Mouse (Mus musculus) embryonic facial prominence, embryonic 14.5 days (tissue): ENCODE results near the gene Lypd8. TPM values are rescaled to one million over a fixed set of nuclear protein-coding genes. Genes with fewer than 3 reads are reported as not detected.

ENCODE experiments used
- ATAC-seq: fragments of 200-750 bp; cut with Nextera tagmentation; 2 replicates; pipeline ENCODE4 v1.8.0; 2017; ENCODE audit warnings: low read depth, moderate number of reproducible peaks, moderate TSS enrichment
- DNase-seq: peaks from one replicate; pipeline ENCODE4 v3.0.0-alpha.2; 2015; ENCODE audit warnings: low spot score
- H3K27ac ChIP-seq: fragments of 300-500 bp; sonication (generic); replicated peaks from 2 replicates; pipeline ENCODE4 v1.5.1; 2014; ENCODE audit warnings: low read depth, mild to moderate bottlenecking, low read length, moderate library complexity
- H3K27me3 ChIP-seq: fragments of 300-500 bp; sonication (generic); replicated peaks from 2 replicates; pipeline ENCODE4 v1.6.1; 2014; ENCODE audit warnings: low read length; ENCODE audit not compliant: control insufficient read depth, insufficient read depth
- H3K36me3 ChIP-seq: fragments of 300-500 bp; sonication (generic); 2 replicates; pipeline ENCODE4 v1.6.1; 2014; ENCODE audit warnings: low read length, mixed read lengths; ENCODE audit not compliant: control insufficient read depth, insufficient read depth
- H3K4me1 ChIP-seq: fragments of 300-500 bp; sonication (generic); 2 replicates; pipeline ENCODE4 v1.6.1; 2014; ENCODE audit warnings: antibody characterized with exemption, low read length; ENCODE audit not compliant: control insufficient read depth, insufficient read depth
- H3K4me2 ChIP-seq: fragments of 300-500 bp; sonication (generic); 2 replicates; pipeline ENCODE4 v1.6.1; 2014; ENCODE audit warnings: low read depth, mild to moderate bottlenecking, low read length, moderate library complexity, mixed read lengths
- H3K4me3 ChIP-seq: fragments of 300-500 bp; sonication (generic); 2 replicates; pipeline ENCODE4 v1.5.1; 2014; ENCODE audit warnings: low read depth, mild to moderate bottlenecking, low read length
- H3K9ac ChIP-seq: fragments of 300-500 bp; sonication (generic); 2 replicates; pipeline ENCODE4 v1.6.1; 2014; ENCODE audit warnings: low read depth, mild to moderate bottlenecking, low read length, moderate library complexity, mixed read lengths
- H3K9me3 ChIP-seq: fragments of 300-500 bp; sonication (generic); 2 replicates; pipeline ENCODE4 v1.6.1; 2016; ENCODE audit warnings: low read length; ENCODE audit not compliant: control insufficient read depth
- WGBS: fragments of 180-500 bp; shearing (Covaris S2); extraction: QIAGEN DNeasy Blood & Tissue Kit; methylation state at CpG from one replicate; pipeline ENCODE4 v1.1.7; 2014; 5-methylcytosine and 5-hydroxymethylcytosine counted together
- polyA plus RNA-seq: library from polyadenylated mRNA; unstranded; fragments of >200 nt; fragmentation: Nextera tagmentation; extraction: Ambion mirVana; gene quantifications from 2 replicates; pipeline ENCODE4 v1.2.1, GENCODE M21; 2014

The Lypd8 gene
- polyA plus RNA-seq, 1 experiment from 2014 or later, result not detected

GRCm38 (mm10) chr11:58418336-58418735 lies 39.5 kb downstream of the Lypd8 start:
- no peaks in the 10 kb centered on the region for H3K27me3 ChIP-seq
- WGBS, result 47% methylated on average over 3 of the region's 3 CpGs
- no peak overlapping the region for H3K9ac ChIP-seq
- no peak overlapping the region for H3K4me3 ChIP-seq
- no peaks in the 10 kb centered on the region for H3K9me3 ChIP-seq
- no peak for ATAC-seq
- peak; percentile 26 for DNase-seq
- H3K36me3 ChIP-seq, result no peaks in the 10 kb centered on the region
- no peak overlapping the region for H3K27ac ChIP-seq
- H3K4me1 ChIP-seq, result no peaks in the 10 kb centered on the region
- H3K4me2 ChIP-seq, result no peak overlapping the region

GRCm38 (mm10) chr11:58420815-58421214 lies 42.0 kb downstream of the Lypd8 start, which contains the start of gene 1810065E05Rik:
Gene 1810065E05Rik, plus strand, starts transcription at chr11:58421111.
- 65% methylated on average over 1 of the region's 1 CpGs for WGBS
- no peak within 1 kb of the TSS for H3K4me2 ChIP-seq
- ATAC-seq, result no peak

GRCm38 (mm10) chr11:58432259-58432658 lies 53.4 kb downstream of the Lypd8 start, which contains the start of gene Gm12253:
Gene Gm12253, plus strand, starts transcription at chr11:58432559.
- WGBS, result 92% methylated on average over 3 of the region's 3 CpGs
- ATAC-seq, result no peak

More at GRCm38 (mm10) chr11:58420815-58421214, 42.0 kb downstream of the Lypd8 start, which contains the start of gene 1810065E05Rik:
- no peaks in the 10 kb centered on the region for H3K36me3 ChIP-seq
- H3K4me1 ChIP-seq, result no peaks in the 10 kb centered on the region
- no peak for DNase-seq
- H3K4me3 ChIP-seq, result no peak within 1 kb of the TSS
- H3K27ac ChIP-seq, result no peak within 1 kb of the TSS
- no peaks in the 10 kb centered on the region for H3K27me3 ChIP-seq
- no peak within 1 kb of the TSS for H3K9ac ChIP-seq
- H3K9me3 ChIP-seq, result no peaks in the 10 kb centered on the region

GRCm38 (mm10) chr11:58437866-58438265 lies 59.0 kb downstream of the Lypd8 start:
- 42% methylated on average over 5 of the region's 5 CpGs for WGBS
- Histone ChIP-seq H3K4me3 (no peak overlapping the region), H3K9ac (no peak overlapping the region), H3K4me1 (no peaks in the 10 kb centered on the region), H3K27me3 (no peaks in the 10 kb centered on the region), H3K4me2 (no peak overlapping the region), H3K27ac (no peak overlapping the region), H3K9me3 (no peaks in the 10 kb centered on the region), H3K36me3 (no peaks in the 10 kb centered on the region)
- DNase-seq (no peak), ATAC-seq (no peak)

More at GRCm38 (mm10) chr11:58432259-58432658, 53.4 kb downstream of the Lypd8 start, which contains the start of gene Gm12253:
- no peak within 1 kb of the TSS for H3K9ac ChIP-seq
- DNase-seq, result no peak
- no peaks in the 10 kb centered on the region for H3K9me3 ChIP-seq
- no peaks in the 10 kb centered on the region for H3K27me3 ChIP-seq
- H3K4me3 ChIP-seq, result no peak within 1 kb of the TSS
- no peak within 1 kb of the TSS for H3K27ac ChIP-seq
- H3K36me3 ChIP-seq, result no peaks in the 10 kb centered on the region
- H3K4me1 ChIP-seq, result no peaks in the 10 kb centered on the region; the same call in 1 of the 2 replicates
- H3K4me2 ChIP-seq, result no peak within 1 kb of the TSS

Other genes with a start within 250 kb of the Lypd8 start
- gene Gemin5, start 210.5 kb upstream of the Lypd8 start, polyA plus RNA-seq, result 18.3 and 19.6 TPM in 2 replicates
- 112 and 113 TPM in 2 replicates for gene Mrpl22, start 207.4 kb upstream of the Lypd8 start, polyA plus RNA-seq
- gene Igtp, start 179.5 kb upstream of the Lypd8 start, polyA plus RNA-seq, result 10.5 and 16.7 TPM in 2 replicates
- gene Irgm2, start 179.4 kb upstream of the Lypd8 start, polyA plus RNA-seq, result 4.4 and 5.7 TPM in 2 replicates
- 0.22 and 0.45 TPM in 2 replicates for gene 4930438A08Rik, start 104.2 kb upstream of the Lypd8 start, polyA plus RNA-seq
- 14.2 and 14.7 TPM in 2 replicates for gene Zfp692, start 72.0 kb upstream of the Lypd8 start, polyA plus RNA-seq
- gene Zfp672, start 48.7 kb upstream of the Lypd8 start, polyA plus RNA-seq, result 42.3 TPM in 2 replicates
- 23.2 and 27.3 TPM in 2 replicates for gene Sh3bp5l, start 48.3 kb upstream of the Lypd8 start, polyA plus RNA-seq
- not detected in 2 replicates for gene 1810065E05Rik, start 42.1 kb downstream of the Lypd8 start, polyA plus RNA-seq
- gene Gm12253, start 53.5 kb downstream of the Lypd8 start, polyA plus RNA-seq, result not detected in 2 replicates
- not detected in 2 replicates for gene Lypd9, start 73.9 kb downstream of the Lypd8 start, polyA plus RNA-seq
- gene Olfr30, start 83.2 kb downstream of the Lypd8 start, polyA plus RNA-seq, result 0.13 and 0.15 TPM in 2 replicates
- 0.11 and 0.12 TPM in 2 replicates for gene Olfr332, start 113.5 kb downstream of the Lypd8 start, polyA plus RNA-seq
- gene Olfr331, start 123.5 kb downstream of the Lypd8 start, polyA plus RNA-seq, result not detected in 2 replicates
- gene Olfr330, start 155.8 kb downstream of the Lypd8 start, polyA plus RNA-seq, result 0.30 and 0.46 TPM in 2 replicates
- 0.31 TPM in 1 of 2 replicates, not detected in the other for gene Olfr329-ps, start 167.4 kb downstream of the Lypd8 start, polyA plus RNA-seq
- not detected in 2 replicates for gene Olfr328, start 176.6 kb downstream of the Lypd8 start, polyA plus RNA-seq
- not detected in 2 replicates for gene Olfr224, start 191.5 kb downstream of the Lypd8 start, polyA plus RNA-seq
- gene Olfr325, start 198.7 kb downstream of the Lypd8 start, polyA plus RNA-seq, result not detected in 2 replicates
- not detected in 2 replicates for gene Olfr324, start 216.1 kb downstream of the Lypd8 start, polyA plus RNA-seq
- gene 2210407C18Rik, start 237.0 kb downstream of the Lypd8 start, polyA plus RNA-seq, result not detected in 2 replicates